Mouse (Mus musculus) small intestine, adult 2 months (tissue): ENCODE results near the gene Zkscan14.

Experiments used
- CTCF ChIP-seq: fragments of 200-500 bp; IDR thresholded peaks from 2 replicates; pipeline ENCODE4 v1.5.1; 2012; ENCODE audit warnings: low read depth, mild to moderate bottlenecking, control low read depth, inconsistent platforms, low read length, moderate library complexity, mixed read lengths; ENCODE audit not compliant: insufficient replicate concordance, insufficient read length; ENCODE audit errors: extremely low read depth
- POLR2A ChIP-seq: fragments of 200-500 bp; IDR thresholded peaks from 2 replicates; pipeline ENCODE4 v1.6.1; 2012; ENCODE audit warnings: low read depth, mild to moderate bottlenecking, control low read depth, inconsistent platforms, low read length, moderate library complexity

DNA sequence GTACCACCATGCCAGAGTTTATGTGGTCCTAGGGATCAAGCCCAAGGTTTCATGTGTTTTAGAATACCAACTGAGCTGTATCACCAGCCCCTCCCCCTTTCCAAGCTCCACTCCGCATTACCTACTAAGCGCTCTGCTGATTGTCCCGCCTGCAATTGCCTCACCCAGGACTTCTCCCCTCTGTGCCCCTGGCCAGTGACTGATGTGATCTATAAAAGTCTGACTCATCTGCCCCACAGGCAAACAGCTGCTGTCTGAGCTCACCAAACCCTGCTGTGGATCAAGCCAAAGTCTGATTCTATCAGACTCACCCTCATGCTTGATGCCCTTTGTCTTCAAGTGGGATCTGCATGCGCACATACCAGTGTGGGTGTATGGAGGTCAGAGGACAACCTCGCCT, 21.2 kb upstream of the Zkscan14 start:
- no peak; the same call in 1 of the 2 replicates for TF ChIP-seq POLR2A
- no peak for TF ChIP-seq CTCF
